Mouse (Mus musculus) CH12.LX (cell line): Measurements from ENCODE around the gene Zcchc10. TPM values are rescaled to one million over a fixed set of nuclear protein-coding genes. Genes with fewer than 3 reads are reported as not detected.

Experiments
- DNase-seq: peaks from one replicate; pipeline ENCODE4 v3.0.0-alpha.2; 2013; ENCODE audit errors: extremely low read depth
- H3K27ac ChIP-seq: 2 replicates; pipeline ENCODE4 v1.5.1; 2012; ENCODE audit warnings: low read depth, mild to moderate bottlenecking, control low read depth, moderate library complexity; ENCODE audit not compliant: insufficient read depth
- H3K27me3 ChIP-seq: replicated peaks from 2 replicates; pipeline ENCODE3; 2012; ENCODE audit warnings: inconsistent platforms
- H3K36me3 ChIP-seq, 2 experiments: replicated peaks in 1 of 2; 2 replicates each; pipeline versions ENCODE3 to v1.6.1; 2012; ENCODE audit warnings: inconsistent platforms in 1 of 2, low read length in 1 of 2, mild to moderate bottlenecking in 1 of 2, mixed read lengths in 1 of 2, moderate library complexity in 1 of 2; ENCODE audit not compliant: control insufficient read depth in 1 of 2, insufficient read depth in 1 of 2
- H3K4me1 ChIP-seq, 2 experiments: 2 replicates each; pipeline ENCODE4 v1.6.1; 2012; ENCODE audit warnings: inconsistent platforms in 1 of 2, moderate library complexity in 1 of 2; ENCODE audit not compliant: insufficient read depth in 2 of 2, control insufficient read depth in 1 of 2
- H3K4me2 ChIP-seq: 2 replicates; pipeline ENCODE4 v1.6.1; 2012; ENCODE audit warnings: low read depth, mild to moderate bottlenecking, control low read depth; ENCODE audit not compliant: poor library complexity, insufficient read depth, severe bottlenecking
- H3K4me3 ChIP-seq, 3 experiments: fragments of 150-350 bp in 1 of 3; sonication (generic) in 1 of 3; replicated peaks in 1 of 3; 2 replicates each; pipeline versions ENCODE3 to v1.5.1; 2011 to 2012; ENCODE audit warnings: low read depth in 2 of 3, low read length in 2 of 3, mild to moderate bottlenecking in 2 of 3, moderate library complexity in 2 of 3, control low read depth in 1 of 3, improper control_type of control experiment in 1 of 3, inconsistent platforms in 1 of 3, mixed read lengths in 1 of 3; ENCODE audit not compliant: poor library complexity in 1 of 3
- H3K79me2 ChIP-seq: replicated peaks from 2 replicates; pipeline ENCODE4 v1.6.1; 2012; ENCODE audit warnings: mild to moderate bottlenecking, moderate library complexity; ENCODE audit not compliant: control insufficient read depth, poor library complexity, insufficient read depth, severe bottlenecking; ENCODE audit errors: extremely low read depth
- H3K9ac ChIP-seq: 2 replicates; pipeline ENCODE4 v1.6.1; 2012; ENCODE audit warnings: low read depth, mild to moderate bottlenecking, control low read depth, moderate library complexity; ENCODE audit not compliant: insufficient read depth
- H3K9me3 ChIP-seq: replicated peaks from 2 replicates; pipeline ENCODE3; 2012; ENCODE audit warnings: low read length, inconsistent platforms, mixed read lengths
- BHLHE40 ChIP-seq: IDR thresholded peaks from 2 replicates; pipeline ENCODE4 v1.6.1; 2011; ENCODE audit warnings: mild to moderate bottlenecking, low read depth, low read length, improper control_type of control experiment
- CHD1 ChIP-seq: IDR thresholded peaks from 2 replicates; pipeline ENCODE4 v1.6.1; 2012; ENCODE audit warnings: low read depth, low read length, improper control_type of control experiment, inconsistent platforms
- CTCF ChIP-seq, 2 experiments: IDR thresholded peaks in 1 of 2; conservative IDR thresholded peaks in 1 of 2; 2 replicates each; pipeline ENCODE4 v1.5.1; 2011 to 2012; ENCODE audit warnings: low read depth in 2 of 2, low read length in 2 of 2, improper control_type of control experiment in 1 of 2, inconsistent platforms in 1 of 2, mild to moderate bottlenecking in 1 of 2, moderate library complexity in 1 of 2
- E2F4 ChIP-seq: IDR thresholded peaks from 2 replicates; pipeline ENCODE4 v1.6.1; 2011; ENCODE audit warnings: low read depth, low read length, improper control_type of control experiment; ENCODE audit not compliant: insufficient replicate concordance
- EP300 ChIP-seq: IDR thresholded peaks from 2 replicates; pipeline ENCODE4 v1.6.1; 2011; ENCODE audit warnings: low read length, improper control_type of control experiment
- ETS1 ChIP-seq: conservative IDR thresholded peaks from 2 replicates; pipeline ENCODE4 v1.6.1; 2012; ENCODE audit warnings: low read depth, mild to moderate bottlenecking, inconsistent platforms, low read length, improper control_type of control experiment, moderate library complexity
- GABPA ChIP-seq: IDR thresholded peaks from 2 replicates; pipeline ENCODE4 v1.6.1; 2012; ENCODE audit warnings: low read depth, low read length, improper control_type of control experiment, inconsistent platforms; ENCODE audit not compliant: insufficient replicate concordance
- IRF4 ChIP-seq: IDR thresholded peaks from 2 replicates; pipeline ENCODE4 v1.6.1; 2014; ENCODE audit warnings: low read depth, mild to moderate bottlenecking, inconsistent platforms, low read length, improper control_type of control experiment
- JUND ChIP-seq: conservative IDR thresholded peaks from 2 replicates; pipeline ENCODE4 v1.6.1; 2011; ENCODE audit warnings: low read depth, low read length, improper control_type of control experiment
- MAFK ChIP-seq: IDR thresholded peaks from 2 replicates; pipeline ENCODE4 v1.6.1; 2011; ENCODE audit warnings: low read length, improper control_type of control experiment; ENCODE audit not compliant: insufficient replicate concordance
- MAZ ChIP-seq: IDR thresholded peaks from 2 replicates; pipeline ENCODE4 v1.6.1; 2012; ENCODE audit warnings: low read depth, mild to moderate bottlenecking, inconsistent platforms, low read length, improper control_type of control experiment, moderate library complexity
- MEF2A ChIP-seq: IDR thresholded peaks from 2 replicates; pipeline ENCODE4 v1.6.1; 2014; ENCODE audit warnings: low read depth, mild to moderate bottlenecking, inconsistent platforms, low read length, improper control_type of control experiment, borderline replicate concordance
- MXI1 ChIP-seq: IDR thresholded peaks from 2 replicates; pipeline ENCODE4 v1.6.1; 2011; ENCODE audit warnings: mild to moderate bottlenecking, low read depth, low read length, improper control_type of control experiment
- MYC ChIP-seq: IDR thresholded peaks from 2 replicates; pipeline ENCODE4 v1.6.1; 2011; ENCODE audit warnings: low read depth, mild to moderate bottlenecking, improper control_type of control experiment, low read length
- PAX5 ChIP-seq: IDR thresholded peaks from 2 replicates; pipeline ENCODE4 v1.6.1; 2012; ENCODE audit warnings: low read length, inconsistent platforms, mixed read lengths
- POLR2A ChIP-seq: IDR thresholded peaks from 2 replicates; pipeline ENCODE4 v1.6.1; 2011; ENCODE audit warnings: low read depth, mild to moderate bottlenecking, improper control_type of control experiment, low read length
- POLR2AphosphoS2 ChIP-seq: IDR thresholded peaks from 2 replicates; pipeline ENCODE4 v1.6.1; 2011; ENCODE audit warnings: low read depth, low read length, improper control_type of control experiment
- RAD21 ChIP-seq: IDR thresholded peaks from 2 replicates; pipeline ENCODE4 v1.6.1; 2011; ENCODE audit warnings: low read depth, mild to moderate bottlenecking, low read length, improper control_type of control experiment, moderate library complexity
- RCOR1 ChIP-seq: conservative IDR thresholded peaks from 2 replicates; pipeline ENCODE4 v1.6.1; 2012; ENCODE audit warnings: low read depth, mild to moderate bottlenecking, inconsistent platforms, low read length, improper control_type of control experiment
- SMC3 ChIP-seq: IDR thresholded peaks from 2 replicates; pipeline ENCODE4 v1.6.1; 2011; ENCODE audit warnings: low read depth, low read length, improper control_type of control experiment
- TCF12 ChIP-seq: IDR thresholded peaks from 2 replicates; pipeline ENCODE4 v1.6.1; 2014; ENCODE audit warnings: low read depth, mild to moderate bottlenecking, inconsistent platforms, low read length, improper control_type of control experiment
- UBTF ChIP-seq: IDR thresholded peaks from 2 replicates; pipeline ENCODE4 v1.6.1; 2012; ENCODE audit warnings: low read depth, mild to moderate bottlenecking, inconsistent platforms, low read length, improper control_type of control experiment, moderate library complexity
- USF2 ChIP-seq: conservative IDR thresholded peaks from 2 replicates; pipeline ENCODE4 v1.6.1; 2011; ENCODE audit warnings: low read depth, low read length, improper control_type of control experiment
- ZC3H11A ChIP-seq: IDR thresholded peaks from 2 replicates; pipeline ENCODE4 v1.6.1; 2012; ENCODE audit warnings: low read depth, mild to moderate bottlenecking, inconsistent platforms, low read length, improper control_type of control experiment
- ZMIZ1 ChIP-seq: IDR thresholded peaks from 2 replicates; pipeline ENCODE4 v1.6.1; 2012; ENCODE audit warnings: low read depth, mild to moderate bottlenecking, inconsistent platforms, low read length, improper control_type of control experiment
- dilution Hi-C: fragments of 300-500 bp; cut with MboI; formaldehyde crosslinking; loops from 2 replicates; pipeline ENCODE4 v1.14.3; 2020; ENCODE audit warnings: low sequenced_read_pairs; ENCODE audit not compliant: extremely low pct_unique_long_range_greater_than_20kb, extremely low pct_ligation_motif_present
- in situ Hi-C: fragments of 300-500 bp; cut with MboI; formaldehyde crosslinking; loops from 3 replicates; pipeline ENCODE4 v1.14.3; 2019; ENCODE audit warnings: low sequenced_read_pairs, low pct_ligation_motif_present, low pct_unique_long_range_greater_than_20kb, mixed read lengths
- polyA plus RNA-seq: library from polyadenylated mRNA; unstranded; fragments of >175 nt; gene quantifications from 2 replicates; pipeline ENCODE4 v1.2.1, GENCODE M21; 2012; ENCODE audit warnings: low read depth; ENCODE audit not compliant: insufficient read length
- total RNA-seq, 2 experiments: library from RNA; depleted of rRNA; stranded (reverse); fragments of 300-350 nt in 1 of 2; fragments of >200 nt in 1 of 2; gene quantifications; 2 replicates each; pipeline ENCODE4 v1.2.3; 2012 to 2014

Zcchc10 gene
- total and polyA plus RNA-seq, 3 experiments, result 4.9 to 72.4 (median 24.3) TPM

- Histone ChIP-seq H3K4me3 (no peak overlapping the region), H3K4me1 (peaks cover 0 to 5% of the 10 kb centered on the region in 2 experiments; a peak in 1 of 4 replicates), H3K4me2 (no peak overlapping the region), H3K36me3 (peaks cover 69 to 96% of the 10 kb centered on the region in 2 experiments), H3K27ac (no peak overlapping the region), H3K27me3 (no peaks in the 10 kb centered on the region), H3K79me2 (peaks cover 72% of the 10 kb centered on the region), H3K9me3 (no peaks in the 10 kb centered on the region), H3K9ac (no peak overlapping the region)
- DNase-seq, result no peak
- dilution Hi-C loops (no loop called here), in situ Hi-C loops (no loop called here)
- TF ChIP-seq RAD21 (no peak), POLR2A (no peak), PAX5 (no peak), MEF2A (no peak), BHLHE40 (no peak), CTCF (conservative IDR thresholded peaks at IDR 0.05 in 1 of 2, IDR thresholded peaks at IDR 0.05 in 1 of 2; ENCODE audit: low read depth in 2 of 2, low read length in 2 of 2) (no peak), JUND (no peak), ETS1 (no peak), IRF4 (no peak), POLR2AphosphoS2 (no peak), SMC3 (no peak), ZMIZ1 (no peak), USF2 (no peak), TCF12 (no peak)
These were observed 46.1 kb upstream of the Zcchc10 start for GRCm38 (mm10) chr11:53278411-53278810.

GRCm38 (mm10) chr11:53285885-53286284, 38.6 kb upstream of the Zcchc10 start:
- dilution Hi-C loops (no loop called here), in situ Hi-C loops (no loop called here)
- H3K4me1 ChIP-seq, result peaks cover 0 to 3% of the 10 kb centered on the region in 2 experiments; a peak in 1 of 4 replicates
- no peak overlapping the region for H3K4me3 ChIP-seq
- TF ChIP-seq RCOR1, result no peak
- TF ChIP-seq ZMIZ1, result no peak
- TF ChIP-seq PAX5, result no peak
- TF ChIP-seq BHLHE40, result no peak
- no peak for TF ChIP-seq MAFK
- no peak for TF ChIP-seq MAZ
- TF ChIP-seq GABPA, result no peak
- TF ChIP-seq ZC3H11A, result no peak
- no peak for TF ChIP-seq MEF2A
- TF ChIP-seq RAD21, result no peak
- no peak for TF ChIP-seq UBTF
- no peak for TF ChIP-seq MYC
- TF ChIP-seq E2F4, result no peak
- no peak for TF ChIP-seq POLR2A
- no peak for TF ChIP-seq EP300
- no peak for TF ChIP-seq JUND
- TF ChIP-seq IRF4, result no peak
- no peak for TF ChIP-seq MXI1
- no peak for TF ChIP-seq CHD1
- H3K27ac ChIP-seq, result no peak overlapping the region
- H3K4me2 ChIP-seq, result no peak overlapping the region
- H3K9ac ChIP-seq, result no peak overlapping the region
- H3K9me3 ChIP-seq, result no peaks in the 10 kb centered on the region
- DNase-seq, result no peak
- H3K79me2 ChIP-seq, result peaks cover 74% of the 10 kb centered on the region
- no peaks in the 10 kb centered on the region for H3K27me3 ChIP-seq
- H3K36me3 ChIP-seq, result peaks cover 82 to 97% of the 10 kb centered on the region in 2 experiments
